Mouse (Mus musculus) T-cell, adult 2 months (primary cell): Measurements from ENCODE around the gene Rad51b.

Source experiments
- DNase-seq: peaks from one replicate; pipeline ENCODE4 v3.0.0; 2022; ENCODE audit warnings: low spot score

Gene Rad51b

DNA sequence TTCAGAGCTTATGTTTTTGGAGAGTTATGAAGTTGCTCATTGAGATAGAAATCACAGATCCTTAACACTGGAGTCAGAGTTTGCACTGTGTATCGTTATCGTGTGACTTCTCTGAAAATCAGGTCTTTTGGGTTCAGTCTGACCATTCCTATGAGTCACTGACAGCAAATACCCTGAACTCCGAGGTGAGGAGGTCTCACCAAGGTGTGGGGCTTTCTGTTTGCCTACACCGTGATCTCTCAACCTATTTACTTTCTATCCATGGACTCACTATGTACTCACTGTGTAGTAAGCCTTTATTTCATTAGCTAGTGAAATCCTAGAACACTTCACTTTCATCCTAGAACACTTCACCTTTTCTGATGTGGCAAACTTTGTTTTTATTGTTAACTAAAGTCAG is 34.6 kb downstream of the Rad51b start:
- no peak for DNase-seq

DNA sequence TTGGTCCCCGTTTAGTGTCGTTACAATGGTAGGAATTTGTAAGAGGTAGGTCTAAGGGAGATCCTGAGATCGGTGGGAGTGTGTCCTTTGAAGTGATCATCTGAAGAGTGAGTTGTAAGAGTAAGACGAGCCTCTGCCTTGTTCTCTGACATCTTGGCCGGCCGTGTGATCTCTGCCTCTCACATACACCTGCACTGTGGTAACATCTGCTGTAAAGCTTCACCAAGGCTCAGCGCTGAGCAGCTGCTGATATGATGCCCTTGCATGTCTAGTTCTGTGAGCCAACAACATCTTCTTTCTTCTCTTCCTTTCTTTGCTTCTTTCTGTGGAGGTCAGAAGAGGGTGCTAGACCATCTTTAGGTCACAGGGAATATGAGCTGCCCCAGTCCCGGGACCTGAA is 41.7 kb downstream of the Rad51b start:
- no peak for DNase-seq

DNA sequence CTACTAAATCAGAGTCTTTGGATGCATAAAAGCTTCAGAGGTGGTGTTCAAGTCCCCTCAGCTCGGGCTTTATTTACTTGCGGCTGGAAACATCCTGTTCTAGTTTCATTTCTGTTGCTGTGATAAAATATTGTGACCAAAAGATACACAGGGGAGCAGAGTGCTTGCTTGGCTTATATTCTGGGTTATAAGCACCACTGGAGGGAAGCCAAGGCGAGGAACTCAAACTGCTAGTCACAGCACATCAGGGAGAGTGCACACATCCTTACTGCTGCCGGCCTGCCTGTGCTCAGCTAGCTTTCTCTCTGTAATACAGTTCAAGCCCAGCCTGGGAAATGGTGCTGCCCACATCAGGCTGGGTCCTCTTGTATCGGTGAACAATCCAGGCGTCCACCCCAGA is 43.4 kb downstream of the Rad51b start:
- no peak for DNase-seq

DNA sequence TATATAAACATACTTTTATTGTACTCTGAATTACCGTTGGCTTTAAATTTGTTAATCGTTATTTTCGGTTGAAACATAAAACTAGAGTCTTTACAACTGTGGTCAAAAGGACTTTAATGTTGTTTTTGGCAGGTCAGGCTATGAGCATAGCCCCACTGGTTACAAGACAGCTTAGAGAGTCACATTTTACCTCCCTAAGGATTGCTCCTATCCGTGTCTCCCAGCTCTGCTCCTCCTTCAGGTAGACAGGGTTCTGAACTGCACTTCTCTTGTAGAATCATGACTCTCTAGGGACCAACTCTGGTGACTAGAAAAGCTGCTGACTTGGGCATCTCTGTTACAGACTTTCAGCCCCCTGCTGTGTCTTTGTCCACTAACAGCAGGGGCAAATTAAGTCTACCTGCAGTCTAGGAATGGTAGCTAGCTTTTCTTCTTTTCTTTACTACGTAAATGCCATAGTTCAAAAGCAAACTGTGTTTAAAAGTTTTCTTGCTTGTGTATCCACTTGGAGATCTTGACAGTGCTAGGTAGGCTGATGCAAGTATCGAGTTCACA is 44.3 kb downstream of the Rad51b start:
- DNase-seq = no peak

DNA sequence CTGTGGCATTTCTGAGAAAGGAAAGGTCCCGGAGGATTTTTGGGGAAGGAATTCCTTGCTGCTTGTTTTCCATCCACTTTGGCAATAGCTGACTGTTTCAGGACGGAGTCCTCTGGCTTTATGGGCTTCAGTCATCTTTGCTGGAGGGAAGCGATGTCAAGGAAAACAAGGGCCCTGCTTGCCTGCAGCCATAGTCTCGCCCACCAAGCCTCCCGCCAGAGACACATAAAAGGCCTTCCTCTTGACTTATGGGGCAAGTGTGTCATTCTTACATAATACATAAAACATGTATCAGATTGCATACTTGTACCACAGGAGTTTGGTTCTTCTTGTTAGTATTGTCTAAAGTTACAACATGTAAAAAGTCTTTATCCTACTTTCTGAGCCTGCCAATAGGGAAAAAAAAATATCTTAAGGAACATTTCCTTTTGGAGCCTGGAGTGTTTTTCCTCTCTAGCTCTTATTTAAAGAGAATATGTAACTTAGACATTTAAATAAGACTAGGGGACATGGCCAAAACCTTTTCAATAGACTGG is 49.2 kb downstream of the Rad51b start:
- no peak for DNase-seq

DNA sequence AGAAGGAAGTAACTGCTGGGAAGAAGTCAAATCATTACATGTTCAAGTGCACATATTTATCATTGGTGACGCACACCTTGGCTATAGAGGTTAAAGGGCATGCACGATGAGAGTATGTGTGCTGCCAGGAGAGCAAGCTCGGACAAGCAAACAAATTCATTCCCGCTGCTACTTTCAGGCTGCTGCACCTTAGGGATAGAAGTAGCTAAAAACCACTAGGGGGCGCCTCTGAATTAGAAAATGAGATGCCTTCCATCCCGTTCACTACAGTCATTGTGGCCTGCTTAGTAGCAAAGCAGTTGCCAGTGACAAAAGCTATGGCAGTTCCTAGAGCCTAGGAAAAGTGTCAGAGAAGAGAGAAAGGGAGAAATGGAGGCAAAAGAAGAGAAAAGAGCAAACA is 50.6 kb downstream of the Rad51b start:
- DNase-seq = peak; percentile 34

DNA sequence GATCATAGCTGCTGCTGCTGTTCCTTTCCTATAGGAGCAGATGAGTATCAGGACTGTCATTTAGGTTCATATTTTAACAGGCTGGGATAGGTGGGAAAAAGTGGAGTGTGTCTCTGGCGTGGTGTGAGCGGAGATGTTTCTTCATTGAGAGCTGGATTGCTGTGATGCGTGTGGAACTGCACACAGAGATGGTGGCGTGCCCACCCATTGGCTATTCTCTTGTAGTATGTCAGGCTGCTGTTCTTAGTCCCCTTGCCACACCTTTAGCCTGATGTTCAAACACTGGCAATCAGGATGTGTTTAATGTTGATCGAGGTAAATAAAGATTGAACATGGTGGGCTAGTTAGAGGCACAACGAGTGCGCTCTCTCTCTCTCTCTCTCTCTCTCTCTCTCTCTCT is 54.4 kb downstream of the Rad51b start:
- no peak for DNase-seq

DNA sequence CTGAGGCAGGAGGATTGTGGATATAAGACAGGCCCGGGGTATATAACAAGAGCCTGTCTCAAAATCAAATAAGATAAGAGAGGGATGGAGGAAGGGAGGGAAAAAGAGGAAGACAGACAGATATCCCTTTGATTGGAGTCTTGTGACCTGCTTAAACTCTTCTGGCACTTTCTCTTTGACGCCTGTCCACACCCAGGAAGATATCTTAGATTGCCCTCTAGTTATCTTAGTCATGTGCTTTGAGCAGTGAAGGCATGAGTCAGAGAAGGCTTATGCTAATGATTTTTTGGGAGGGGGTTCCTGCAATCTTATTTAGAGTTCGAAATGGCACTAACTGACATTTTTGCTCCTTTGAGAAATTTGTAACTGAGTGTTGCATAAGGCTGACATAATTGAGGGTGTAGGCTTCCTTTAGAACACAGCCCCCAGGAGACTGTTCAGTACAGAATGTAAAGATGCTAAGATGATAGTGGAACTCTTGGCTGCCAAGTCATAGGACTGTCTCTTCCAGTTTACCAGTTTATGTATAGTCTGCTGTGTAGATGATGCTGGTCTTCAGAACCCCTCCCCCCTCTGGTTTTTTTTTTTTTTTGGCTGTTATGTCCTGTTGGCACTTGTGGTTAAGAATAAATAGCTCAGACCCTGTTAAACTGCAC is 55.1 kb downstream of the Rad51b start:
- DNase-seq = no peak

DNA sequence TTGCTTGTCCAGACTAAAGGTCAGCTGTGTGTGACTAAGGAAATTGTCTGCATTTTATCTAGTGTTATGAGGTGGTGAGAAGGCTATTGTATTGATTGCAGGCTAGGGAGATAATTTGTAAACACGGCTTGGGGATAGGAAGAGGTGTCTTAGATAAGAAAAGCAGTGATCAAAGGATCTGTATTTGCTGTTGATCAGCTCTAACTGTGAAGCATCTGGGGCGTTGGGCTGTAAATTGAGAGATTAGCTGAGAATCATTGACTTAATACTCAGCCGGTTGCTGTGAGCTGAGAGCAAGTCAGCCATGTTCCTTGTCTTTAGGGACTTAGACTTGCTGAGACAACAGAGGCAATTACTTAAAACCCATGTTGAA is 55.6 kb downstream of the Rad51b start:
- no peak for DNase-seq

DNA sequence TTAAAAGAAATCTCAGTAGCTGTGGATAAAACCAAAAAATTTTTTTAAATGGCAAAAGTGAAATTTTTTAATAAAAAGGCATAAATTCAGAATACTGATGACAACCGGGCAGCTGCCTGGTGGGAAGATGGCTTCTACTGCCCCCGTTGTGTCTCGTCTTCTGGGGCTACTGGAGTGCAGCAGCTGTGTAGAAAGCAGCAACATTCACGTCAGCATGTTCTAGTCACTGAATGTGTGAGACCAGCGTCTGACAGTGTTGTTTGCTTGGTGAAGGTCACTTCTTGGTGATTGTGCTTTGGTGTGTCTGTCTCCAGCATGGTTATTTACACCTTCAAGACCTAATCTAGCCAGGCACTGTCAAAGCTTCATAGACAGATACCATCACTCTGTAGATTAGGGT is 56.3 kb downstream of the Rad51b start:
- DNase-seq = no peak

DNA sequence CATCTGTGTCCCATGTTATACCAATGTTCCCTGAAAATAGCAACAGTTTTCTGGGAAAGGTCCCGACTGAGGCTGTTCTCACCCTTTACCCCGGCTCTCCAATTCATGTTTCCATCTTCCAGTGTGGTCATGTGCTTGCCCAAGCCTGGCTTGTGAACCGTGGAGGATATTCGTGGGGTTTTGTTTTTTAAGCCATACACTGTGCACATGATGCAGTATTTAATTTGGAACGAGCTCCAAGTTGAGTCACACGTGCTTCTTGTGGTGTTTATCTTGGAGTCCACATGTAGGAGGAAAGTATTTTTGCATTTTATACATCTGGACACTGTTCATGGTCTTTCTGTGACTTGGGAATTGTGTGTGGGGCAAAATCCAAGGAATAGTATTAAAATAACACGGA is 57.5 kb downstream of the Rad51b start:
- no peak for DNase-seq

DNA sequence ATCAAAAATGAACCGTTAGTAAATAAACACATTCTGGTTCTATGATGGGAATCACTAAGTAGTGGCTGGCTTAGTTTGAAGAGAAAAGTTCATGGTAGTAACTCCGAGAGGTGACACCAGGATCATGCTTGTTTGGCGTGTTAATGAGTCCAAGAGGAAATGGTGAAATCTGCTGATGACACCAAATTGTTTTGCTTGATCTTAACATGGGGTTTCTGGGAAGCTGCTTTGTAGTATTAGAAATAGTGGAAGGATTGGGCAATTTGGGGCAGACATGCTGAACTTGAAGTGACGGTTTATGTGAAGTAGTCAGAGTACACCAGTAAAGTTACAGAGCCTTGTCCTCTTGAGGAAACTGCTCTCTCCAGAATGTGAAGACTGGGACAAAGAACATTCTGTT is 59.1 kb downstream of the Rad51b start:
- DNase-seq = no peak

DNA sequence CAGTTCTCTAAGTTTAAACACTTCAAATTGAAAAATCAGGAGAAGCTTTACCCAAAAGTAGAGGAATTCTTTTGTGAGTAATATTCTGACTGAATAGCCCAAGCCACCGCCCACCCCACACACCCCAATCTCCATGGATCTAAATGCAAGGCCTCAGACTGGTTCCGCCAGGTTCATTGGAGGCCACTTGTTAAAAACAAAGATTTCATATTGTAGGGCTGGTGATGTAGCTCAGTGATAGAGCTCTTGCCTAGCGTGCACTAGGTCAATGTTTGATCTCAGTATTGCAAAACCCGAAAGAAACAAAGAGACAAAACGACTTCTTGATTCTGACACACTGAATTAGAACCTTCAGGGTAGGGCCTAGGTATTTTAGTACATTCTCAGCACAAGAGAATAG is 60.5 kb downstream of the Rad51b start:
- no peak for DNase-seq

DNA sequence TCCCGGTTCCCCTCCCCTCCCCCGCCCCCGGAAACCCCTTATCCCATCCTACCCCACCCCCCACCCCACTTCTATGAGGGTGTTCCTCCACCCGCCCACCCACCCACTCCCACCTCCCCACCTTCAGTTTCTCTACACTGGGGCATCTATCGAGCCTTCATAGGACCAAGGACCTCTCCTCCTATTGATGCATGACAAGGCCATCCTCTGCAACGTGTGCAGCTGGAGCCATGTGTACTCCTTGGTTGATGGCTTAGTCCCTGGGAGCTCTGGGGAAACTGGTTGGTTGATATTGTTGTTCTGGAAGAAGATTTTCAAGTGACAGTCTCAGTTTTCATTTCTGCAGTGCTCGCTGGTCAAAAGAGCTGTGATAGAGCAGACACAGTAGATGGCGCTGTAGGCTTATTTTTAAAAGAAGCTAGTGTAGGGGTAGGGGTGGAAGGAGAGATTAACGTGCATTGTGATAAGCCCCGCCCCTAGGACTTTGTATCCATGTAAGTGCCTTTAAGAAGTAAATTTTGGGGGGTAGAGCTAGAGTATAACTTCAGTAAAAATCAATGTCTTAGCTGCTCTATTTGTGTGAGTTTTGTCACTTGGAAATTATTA is 61.6 kb downstream of the Rad51b start:
- DNase-seq = peak; percentile 68

DNA sequence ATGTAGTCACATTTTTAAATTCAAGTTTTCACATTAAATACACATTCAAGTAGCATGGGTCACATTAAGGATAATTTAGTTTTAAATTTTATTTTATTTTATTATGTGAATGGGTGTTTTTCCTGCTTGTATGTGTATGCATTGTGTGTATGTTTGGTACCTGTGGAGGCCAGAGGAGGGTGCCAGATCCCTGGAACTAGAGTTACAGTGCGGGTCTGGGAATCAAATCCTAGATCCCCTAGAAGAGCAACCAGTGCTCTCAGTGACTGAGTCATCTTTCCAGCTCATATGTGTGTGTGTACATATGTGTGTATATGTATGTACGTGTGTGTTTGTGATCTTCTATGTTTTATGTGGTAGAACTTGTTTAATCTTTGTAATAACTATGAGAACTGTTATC is 62.3 kb downstream of the Rad51b start:
- DNase-seq = no peak

DNA sequence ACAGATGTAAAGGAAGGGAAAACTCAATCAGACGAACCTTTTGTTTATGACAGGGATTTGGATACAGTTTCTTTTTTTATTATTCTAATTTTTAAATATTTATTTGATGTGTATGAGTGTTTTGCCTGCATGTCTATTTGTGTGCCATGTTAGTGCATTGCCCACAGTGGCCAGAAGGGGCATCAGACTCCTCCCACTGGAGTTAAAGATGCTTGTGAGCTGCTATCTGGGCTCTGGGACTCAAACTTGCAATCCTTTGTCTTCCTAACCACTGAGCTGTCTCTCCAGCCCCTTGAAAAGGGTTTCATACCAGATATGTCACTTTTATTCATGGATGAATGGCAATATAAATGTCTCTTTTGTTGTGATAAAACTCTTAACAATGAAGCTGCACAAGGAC is 65.1 kb downstream of the Rad51b start:
- DNase-seq = peak; percentile 36

DNA sequence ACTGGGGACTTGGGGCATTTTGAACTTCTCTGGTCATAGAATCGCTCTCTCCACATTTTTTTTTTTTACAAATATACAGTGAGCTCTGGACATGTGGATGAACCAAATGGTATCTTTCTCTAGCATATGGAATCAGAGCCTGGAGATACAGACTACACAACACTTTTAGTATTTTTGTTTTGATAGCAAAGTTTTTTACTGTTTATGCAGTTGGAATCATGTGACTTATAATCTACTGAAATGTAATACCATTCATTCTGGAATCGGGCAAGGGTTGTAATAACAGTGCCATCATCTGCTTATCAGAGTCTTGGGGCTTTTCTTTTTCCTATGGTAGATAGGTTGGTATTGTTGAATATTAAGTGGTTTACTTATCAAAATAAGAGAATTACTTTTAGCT is 67.2 kb downstream of the Rad51b start:
- no peak for DNase-seq

DNA sequence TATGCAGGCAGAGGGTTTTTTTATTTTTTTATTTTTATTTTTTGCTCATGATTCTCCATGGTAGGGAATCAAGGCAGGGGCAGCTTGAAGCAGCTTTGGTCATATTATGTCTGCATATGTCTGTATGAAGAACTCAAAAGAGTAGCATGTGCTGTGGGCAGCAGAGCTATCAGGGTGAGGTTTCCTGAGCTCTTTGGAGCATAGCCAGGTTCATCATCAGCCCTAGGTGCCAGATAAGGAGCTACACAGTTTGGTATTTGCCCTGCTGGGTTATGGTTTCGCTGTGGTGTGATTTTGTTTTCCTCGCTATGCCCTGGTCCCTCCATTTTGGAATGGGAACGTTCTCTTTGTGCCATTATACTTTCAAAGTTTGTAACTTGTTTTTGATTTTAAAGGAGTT is 71.7 kb downstream of the Rad51b start:
- DNase-seq = no peak

DNA sequence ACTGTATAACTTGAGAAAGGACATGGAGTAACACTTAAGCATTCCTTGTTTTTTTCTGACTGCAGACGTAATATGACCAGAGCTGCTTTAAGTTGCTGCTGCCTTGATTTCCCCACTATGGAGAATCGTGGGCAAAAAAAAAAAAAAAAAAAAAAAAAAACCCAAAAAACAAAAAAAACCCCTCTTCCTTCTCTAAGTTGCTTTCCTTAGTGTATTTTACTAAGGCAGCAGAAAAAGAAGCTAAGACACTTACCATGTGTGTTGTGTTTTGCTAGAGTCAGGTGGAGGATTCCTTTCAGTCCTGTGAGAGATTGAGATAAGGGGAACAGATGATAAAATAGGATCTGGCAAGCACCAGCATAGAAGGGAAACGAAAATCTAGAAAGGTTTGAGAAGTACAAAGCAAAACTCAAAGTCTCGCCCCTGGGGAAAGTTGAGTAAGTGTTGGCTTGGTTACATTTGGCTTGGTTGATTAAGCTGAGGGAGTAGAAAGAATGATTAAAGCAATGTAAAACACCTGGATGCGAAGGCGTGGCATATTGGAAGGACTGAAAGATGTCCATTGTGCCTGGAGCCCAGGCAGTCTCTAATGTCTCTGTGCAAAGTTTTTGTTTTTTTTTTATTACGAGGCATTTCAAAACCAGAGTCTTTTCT is 72.6 kb downstream of the Rad51b start:
- DNase-seq = no peak

DNA sequence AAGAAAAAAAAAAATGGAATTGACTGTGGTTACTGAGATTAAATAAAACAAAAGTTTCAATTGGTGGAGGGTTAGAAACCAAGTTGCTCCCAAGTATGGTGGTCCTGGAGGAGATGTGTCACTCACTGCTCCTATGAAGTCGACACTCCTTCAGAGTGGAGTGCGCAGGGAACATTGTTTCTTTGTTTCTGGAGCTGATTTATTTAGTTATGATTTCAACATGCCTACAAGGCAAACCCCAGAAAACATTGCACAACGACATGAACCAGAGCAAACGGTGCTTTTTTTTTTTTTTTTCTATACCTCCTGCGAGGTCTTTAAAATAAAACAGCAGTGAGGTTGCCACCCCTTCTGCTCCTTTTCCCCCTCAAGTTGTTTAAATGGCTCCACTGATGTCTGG is 75.6 kb downstream of the Rad51b start:
- DNase-seq = no peak

DNA sequence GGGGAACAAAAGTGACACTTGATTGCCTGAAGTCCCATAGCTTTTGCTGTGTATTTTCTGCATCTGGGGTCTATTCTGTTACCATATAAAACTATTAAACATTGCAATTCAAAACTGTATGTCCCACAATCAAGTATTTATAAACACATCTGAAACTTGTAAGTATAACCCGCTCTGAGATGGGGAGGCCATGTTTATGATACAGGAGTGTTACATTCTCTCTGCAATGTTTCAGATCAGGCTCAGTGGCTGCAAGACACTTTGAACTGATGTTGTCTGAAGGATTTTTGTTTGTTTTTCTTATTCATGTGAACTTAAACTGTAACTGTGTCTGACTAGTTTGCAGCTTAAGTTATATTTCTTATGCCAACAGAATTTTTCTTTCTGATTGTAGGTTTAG is 80.3 kb downstream of the Rad51b start:
- no peak for DNase-seq

DNA sequence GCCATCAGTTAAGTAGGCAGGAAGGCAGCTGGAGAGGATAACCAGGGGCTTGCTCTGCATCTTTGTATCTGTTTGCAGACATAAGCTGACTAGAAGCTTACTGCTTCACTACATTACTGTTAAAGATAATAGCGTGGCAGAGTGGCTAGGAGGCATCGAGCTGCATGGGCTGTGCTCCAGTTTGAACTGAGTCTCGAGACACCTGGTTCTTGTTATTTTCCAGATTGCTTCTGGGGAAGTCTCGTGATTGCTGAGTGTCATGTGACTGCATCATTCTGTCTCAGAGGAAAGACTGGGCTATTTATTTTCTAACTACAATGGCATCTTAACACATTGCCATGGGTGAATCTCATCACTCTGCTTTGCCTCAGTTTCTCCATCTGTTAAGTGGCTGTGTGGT is 80.8 kb downstream of the Rad51b start:
- DNase-seq = no peak

DNA sequence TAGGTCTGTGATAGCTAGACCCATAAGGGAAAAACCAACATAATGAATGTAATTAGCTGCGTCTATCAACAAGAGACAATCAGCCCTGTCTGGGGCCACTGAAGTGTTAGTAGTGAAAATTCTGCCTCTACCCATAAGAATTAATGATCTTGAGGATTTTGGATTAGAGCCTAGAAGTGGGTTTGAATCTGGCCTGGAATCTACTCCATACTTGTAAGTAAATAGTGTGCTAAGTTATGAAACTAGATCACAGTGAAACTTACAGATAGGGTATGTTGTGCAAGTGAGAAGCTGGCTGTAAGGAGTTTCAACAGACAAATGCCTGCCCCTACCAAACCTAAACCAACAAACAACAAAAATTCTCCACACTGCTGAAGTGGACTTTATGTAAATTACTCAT is 83.1 kb downstream of the Rad51b start:
- no peak for DNase-seq
